Mouse (Mus musculus) stomach, embryonic 14.5 days (tissue): ENCODE data around the gene Grid2ip. TPM values are rescaled to one million over a fixed set of nuclear protein-coding genes. Genes with fewer than 3 reads are reported as not detected.

ENCODE experiments used
- polyA plus RNA-seq: library from polyadenylated mRNA; unstranded; fragments of >200 nt; fragmentation: Nextera tagmentation; extraction: Ambion mirVana; gene quantifications from 2 replicates; pipeline ENCODE4 v1.2.1, GENCODE M21; 2014

Grid2ip gene
- polyA plus RNA-seq, 1 experiment from 2014 or later: 2.0 TPM

Other genes with a start within 250 kb of the Grid2ip start
- 50.7 and 52.1 TPM in 2 replicates for gene Rnf216, start 244.3 kb upstream of the Grid2ip start, polyA plus RNA-seq
- gene Olfr718-ps1, start 209.8 kb upstream of the Grid2ip start, polyA plus RNA-seq: 0.07 TPM in 1 of 2 replicates, not detected in the other
- gene Rbak, start 176.6 kb upstream of the Grid2ip start, polyA plus RNA-seq: 13.2 and 18.0 TPM in 2 replicates
- not detected in 2 replicates for gene Spdye4b, start 176.3 kb upstream of the Grid2ip start, polyA plus RNA-seq
- not detected in 2 replicates for gene Spdye4a, start 130.4 kb upstream of the Grid2ip start, polyA plus RNA-seq
- gene Zfp12, start 122.2 kb upstream of the Grid2ip start, polyA plus RNA-seq: 15.9 and 19.3 TPM in 2 replicates
- 1.5 and 1.7 TPM in 2 replicates for gene Zfp316, start 87.3 kb upstream of the Grid2ip start, polyA plus RNA-seq
- 0.12 and 0.24 TPM in 2 replicates for gene Zfp853, start 63.7 kb upstream of the Grid2ip start, polyA plus RNA-seq
- gene E130309D02Rik, start 42.0 kb upstream of the Grid2ip start, polyA plus RNA-seq: 26.0 and 28.8 TPM in 2 replicates
- gene Zdhhc4, start 28.1 kb upstream of the Grid2ip start, polyA plus RNA-seq: 76.2 and 83.4 TPM in 2 replicates
- gene Kdelr2, start 46.5 kb downstream of the Grid2ip start, polyA plus RNA-seq: 387 and 412 TPM in 2 replicates
- gene Daglb, start 107.2 kb downstream of the Grid2ip start, polyA plus RNA-seq: 9.0 TPM in 2 replicates
- gene Rac1, start 170.7 kb downstream of the Grid2ip start, polyA plus RNA-seq: 468 and 518 TPM in 2 replicates